Comparison of ENCODE assay signal across 8 mouse cellular contexts in genomic region chr9:108808163-108808665, GRCm38 (mm10). TPM values are rescaled to one million over a fixed set of nuclear protein-coding genes. Genes with fewer than 3 reads are reported as not detected.
A peak's percentile ranks its signal among the peaks of the same experiment; 100 is the strongest.
DNase-seq lines count a peak whose midpoint lies in the region; ATAC-seq and TF ChIP-seq lines count a peak whose summit lies in the region.

Gene Nckipsd, plus strand, starts transcription at chr9:108808368.

- TF ChIP-seq POLR2A in CH12.LX (IDR thresholded peaks at IDR 0.05; ENCODE audit: low read depth, low read length), result peak; percentile 57

- H3K4me2 ChIP-seq in CH12.LX (ENCODE audit: insufficient read depth, low read depth, poor library complexity, severe bottlenecking), result peak within 1 kb of the TSS; percentile 74
- H3K4me2 ChIP-seq in forebrain, embryonic 12.5 days, result peak within 1 kb of the TSS; percentile 87
- peak within 1 kb of the TSS; percentile 95 for H3K4me2 ChIP-seq in heart, embryonic 16.5 days (ENCODE audit: low read depth, low read length)
- peak within 1 kb of the TSS; percentile 99 for H3K4me2 ChIP-seq in liver, embryonic 13.5 days
- peak within 1 kb of the TSS; percentile 84 for H3K4me2 ChIP-seq in stomach, embryonic 14.5 days (replicated peaks; ENCODE audit: low read depth, low read length)

- H3K36me3 ChIP-seq in CH12.LX (replicated peaks in 1 of 2; ENCODE audit: control insufficient read depth in 1 of 2, insufficient read depth in 1 of 2, low read length in 1 of 2), result peaks cover 43 to 72% of the 10 kb centered on the region in 2 experiments
- peaks cover 59% of the 10 kb centered on the region for H3K36me3 ChIP-seq in forebrain, embryonic 12.5 days (replicated peaks)
- peaks cover 31% of the 10 kb centered on the region for H3K36me3 ChIP-seq in heart, embryonic 16.5 days (ENCODE audit: control insufficient read depth, insufficient read depth)
- H3K36me3 ChIP-seq in liver, embryonic 13.5 days, result peaks cover 57% of the 10 kb centered on the region
- H3K36me3 ChIP-seq in stomach, embryonic 14.5 days (ENCODE audit: control insufficient read depth, insufficient read depth, low read length), result peaks cover 23% of the 10 kb centered on the region

- H3K27ac ChIP-seq in CH12.LX (ENCODE audit: insufficient read depth, low read depth), result peak within 1 kb of the TSS; percentile 4; the same call in 1 of the 2 replicates
- peak within 1 kb of the TSS; percentile 38; the same call in 1 of the 2 replicates for H3K27ac ChIP-seq in forebrain, embryonic 12.5 days
- peak within 1 kb of the TSS; percentile 56 for H3K27ac ChIP-seq in heart, embryonic 16.5 days (ENCODE audit: low read length)
- H3K27ac ChIP-seq in liver, embryonic 13.5 days, result peak within 1 kb of the TSS; percentile 96
- no peak within 1 kb of the TSS for H3K27ac ChIP-seq in stomach, embryonic 14.5 days (ENCODE audit: low read length)

- peak within 1 kb of the TSS; percentile 54; the same call in 1 of the 2 replicates for H3K9ac ChIP-seq in CH12.LX (ENCODE audit: insufficient read depth, low read depth)
- peak within 1 kb of the TSS; percentile 92 for H3K9ac ChIP-seq in forebrain, embryonic 12.5 days
- peak within 1 kb of the TSS; percentile 93 for H3K9ac ChIP-seq in heart, embryonic 16.5 days (ENCODE audit: low read length)
- peak within 1 kb of the TSS; percentile 91 for H3K9ac ChIP-seq in liver, embryonic 13.5 days
- peak within 1 kb of the TSS; percentile 73 for H3K9ac ChIP-seq in stomach, embryonic 14.5 days (replicated peaks; ENCODE audit: low read depth, low read length)

- H3K4me3 ChIP-seq in CH12.LX (replicated peaks in 1 of 3; ENCODE audit: low read depth in 2 of 3, low read length in 2 of 3, poor library complexity in 1 of 3), result peak within 1 kb of the TSS; percentile 77 to 96 (median 77)
- peak within 1 kb of the TSS; percentile 79 for H3K4me3 ChIP-seq in forebrain, embryonic 12.5 days (replicated peaks)
- H3K4me3 ChIP-seq in heart, embryonic 16.5 days (ENCODE audit: low read length), result peak within 1 kb of the TSS; percentile 86
- peak within 1 kb of the TSS; percentile 77 for H3K4me3 ChIP-seq in liver, embryonic 13.5 days (replicated peaks)
- peak within 1 kb of the TSS; percentile 79 for H3K4me3 ChIP-seq in stomach, embryonic 14.5 days (ENCODE audit: low read depth, low read length)

- WGBS in forebrain, embryonic 12.5 days, result under 1% methylated on average over 60 of the region's 62 CpGs
- under 1% methylated on average over 62 of the region's 62 CpGs for WGBS in heart, embryonic 16.5 days
- under 1% methylated on average over 62 of the region's 62 CpGs for WGBS in liver, embryonic 13.5 days (ENCODE audit: insufficient replicate concordance)
- WGBS in stomach, embryonic 14.5 days, result under 1% methylated on average over 50 of the region's 62 CpGs

- no peaks in the 10 kb centered on the region for H3K9me3 ChIP-seq in CH12.LX (replicated peaks; ENCODE audit: low read length)
- no peaks in the 10 kb centered on the region for H3K9me3 ChIP-seq in forebrain, embryonic 12.5 days
- no peaks in the 10 kb centered on the region for H3K9me3 ChIP-seq in heart, embryonic 16.5 days (replicated peaks; ENCODE audit: control insufficient read depth, low read length)
- H3K9me3 ChIP-seq in liver, embryonic 13.5 days (replicated peaks), result no peaks in the 10 kb centered on the region
- H3K9me3 ChIP-seq in stomach, embryonic 14.5 days (ENCODE audit: control insufficient read depth, low read depth, low read length), result no peaks in the 10 kb centered on the region

- TF ChIP-seq RAD21 in CH12.LX (IDR thresholded peaks at IDR 0.05; ENCODE audit: low read depth, low read length), result peak; percentile 56

- no peaks in the 10 kb centered on the region for H3K79me2 ChIP-seq in CH12.LX (replicated peaks; ENCODE audit: control insufficient read depth, extremely low read depth, insufficient read depth, poor library complexity, severe bottlenecking)

- peak; percentile 83 for DNase-seq in CH12.LX (ENCODE audit: extremely low read depth)
- peak; percentile 94 for DNase-seq in c-Kit-positive CD71-positive TER-119-positive erythroid progenitor cells, embryonic 14.5 days (ENCODE audit: low spot score)
- DNase-seq in kidney, postnatal 25 days, result peak; percentile 95
- DNase-seq in liver, embryonic 13.5 days, result peak; percentile 90
- DNase-seq in natural killer cell, adult 2 months (ENCODE audit: low spot score in 2 of 2), result peak; percentile 91 to 94

- peaks cover 13 to 39% of the 10 kb centered on the region in 2 experiments for H3K4me1 ChIP-seq in CH12.LX (ENCODE audit: control insufficient read depth in 1 of 2, insufficient read depth in 2 of 2)
- peaks cover 15% of the 10 kb centered on the region for H3K4me1 ChIP-seq in forebrain, embryonic 12.5 days
- H3K4me1 ChIP-seq in heart, embryonic 16.5 days (ENCODE audit: control insufficient read depth, insufficient read depth, low read length), result peaks cover 31% of the 10 kb centered on the region
- H3K4me1 ChIP-seq in liver, embryonic 13.5 days (replicated peaks), result peaks cover 57% of the 10 kb centered on the region
- H3K4me1 ChIP-seq in stomach, embryonic 14.5 days (ENCODE audit: control insufficient read depth, insufficient read depth, low read length), result peaks cover 16% of the 10 kb centered on the region; the same call in 1 of the 2 replicates

- peak; percentile 90 for ATAC-seq in forebrain, embryonic 12.5 days (ENCODE audit: low FRiP score)
- peak; percentile 88 for ATAC-seq in heart, embryonic 16.5 days (replicated peaks; ENCODE audit: extremely low read depth, insufficient read depth, low FRiP score)
- ATAC-seq in liver, embryonic 13.5 days (ENCODE audit: low read depth), result peak; percentile 82
- ATAC-seq in stomach, embryonic 14.5 days (ENCODE audit: insufficient number of reproducible peaks, insufficient read depth, low FRiP score, low read depth), result peak; percentile 89

- dilution Hi-C loops in CH12.LX (cut with MboI; ENCODE audit: extremely low pct_ligation_motif_present, extremely low pct_unique_long_range_greater_than_20kb, low sequenced_read_pairs), result no loop called here

- H3K27me3 ChIP-seq in CH12.LX (replicated peaks), result no peaks in the 10 kb centered on the region
- H3K27me3 ChIP-seq in forebrain, embryonic 12.5 days, result no peaks in the 10 kb centered on the region; the same call in 1 of the 2 replicates
- H3K27me3 ChIP-seq in heart, embryonic 16.5 days (ENCODE audit: control insufficient read depth, insufficient read depth, low read length), result no peaks in the 10 kb centered on the region
- no peaks in the 10 kb centered on the region for H3K27me3 ChIP-seq in liver, embryonic 13.5 days
- H3K27me3 ChIP-seq in stomach, embryonic 14.5 days (ENCODE audit: control insufficient read depth, insufficient read depth, low read length), result no peaks in the 10 kb centered on the region

- TF ChIP-seq EP300 in CH12.LX (IDR thresholded peaks at IDR 0.05; ENCODE audit: low read length), result no peak

- in situ Hi-C loops in CH12.LX (cut with MboI; ENCODE audit: low pct_ligation_motif_present, low pct_unique_long_range_greater_than_20kb, low sequenced_read_pairs), result loop anchor here (10.0 kb wide), 1 partner anchor 53 kb away; no protein-coding TSS in a partner anchor

- TF ChIP-seq CTCF in CH12.LX (conservative IDR thresholded peaks at IDR 0.05 in 1 of 2, IDR thresholded peaks at IDR 0.05 in 1 of 2; ENCODE audit: low read depth in 2 of 2, low read length in 2 of 2), result peak; percentile 40 to 81

TF ChIP-seq in CH12.LX, 34 proteins besides CTCF, POLR2A, EP300 and RAD21 (continues in another document):
- TF ChIP-seq ZKSCAN1 (IDR thresholded peaks at IDR 0.05; ENCODE audit: borderline replicate concordance, low read depth, low read length) (no peak), ZMIZ1 (IDR thresholded peaks at IDR 0.05; ENCODE audit: low read depth, low read length) (no peak), NRF1 (IDR thresholded peaks at IDR 0.05; ENCODE audit: low read depth, low read length) (peak; percentile 98), TCF12 (IDR thresholded peaks at IDR 0.05; ENCODE audit: low read depth, low read length) (peak; percentile 62; the same call in 1 of the 2 replicates), GABPA (IDR thresholded peaks at IDR 0.05; ENCODE audit: insufficient replicate concordance, low read depth, low read length) (no peak), MAZ (IDR thresholded peaks at IDR 0.05; ENCODE audit: low read depth, low read length) (peak; percentile 90), MYC (IDR thresholded peaks at IDR 0.05; ENCODE audit: low read depth, low read length) (no peak), BHLHE40 (IDR thresholded peaks at IDR 0.05; ENCODE audit: low read depth, low read length) (peak; percentile 66), PAX5 (IDR thresholded peaks at IDR 0.05; ENCODE audit: low read length) (no peak), MEF2A (IDR thresholded peaks at IDR 0.05; ENCODE audit: borderline replicate concordance, low read depth, low read length) (no peak; the same call in 1 of the 2 replicates), USF1 (IDR thresholded peaks at IDR 0.05; ENCODE audit: low read depth, low read length) (peak; percentile 29; the same call in 1 of the 2 replicates), SIN3A (IDR thresholded peaks at IDR 0.05; ENCODE audit: low read length) (peak; percentile 52), SMC3 (IDR thresholded peaks at IDR 0.05; ENCODE audit: low read depth, low read length) (peak; percentile 72), TBP (conservative IDR thresholded peaks at IDR 0.05; ENCODE audit: low read depth, low read length) (no peak), ELF1 (IDR thresholded peaks at IDR 0.05; ENCODE audit: low read depth, low read length) (peak; percentile 58; the same call in 1 of the 2 replicates), MXI1 (IDR thresholded peaks at IDR 0.05; ENCODE audit: low read depth, low read length) (peak; percentile 63; the same call in 1 of the 2 replicates), RCOR1 (conservative IDR thresholded peaks at IDR 0.05; ENCODE audit: low read depth, low read length) (no peak), MAX (IDR thresholded peaks at IDR 0.05; ENCODE audit: low read length) (no peak), IRF4 (IDR thresholded peaks at IDR 0.05; ENCODE audit: low read depth, low read length) (0 out of 2 replicates have a peak, but pooled peaks have one; percentile 6), HCFC1 (IDR thresholded peaks at IDR 0.05; ENCODE audit: low read depth, low read length) (peak; percentile 17; the same call in 1 of the 2 replicates), ZNF384 (IDR thresholded peaks at IDR 0.05; ENCODE audit: low read depth, low read length) (no peak), ETS1 (conservative IDR thresholded peaks at IDR 0.05; ENCODE audit: low read depth, low read length) (no peak)

RNA-seq across cellular contexts. Expression of gene Nckipsd, which starts in this region (rescaled TPM):
- 4.4 and 6.6 TPM in 2 replicates for total RNA-seq in CH12.LX (2012; rRNA removed)
- total RNA-seq in CH12.LX (2014; rRNA removed), result 5.1 and 6.4 TPM in 2 replicates
- polyA plus RNA-seq in CH12.LX (2012; ENCODE audit: insufficient read length, low read depth), result 11.9 and 13.2 TPM in 2 replicates
- polyA plus RNA-seq in forebrain, embryonic 12.5 days (2016; fragmentation: Nextera tagmentation; extraction: Ambion mirVana), result 14.3 and 17.3 TPM in 2 replicates
- polyA plus RNA-seq in heart, embryonic 16.5 days (2015; fragmentation: Nextera tagmentation; extraction: Ambion mirVana), result 10.0 and 14.5 TPM in 2 replicates
- polyA plus RNA-seq in liver, embryonic 13.5 days (2015; fragmentation: Nextera tagmentation; extraction: Ambion mirVana), result 3.9 and 5.9 TPM in 2 replicates
- polyA plus RNA-seq in stomach, embryonic 14.5 days (2014; fragmentation: Nextera tagmentation; extraction: Ambion mirVana), result 11.9 and 15.3 TPM in 2 replicates
